Mouse (Mus musculus): ENCODE measurements at regions not wholly inside any gene's neighbourhood (a gene's known extent, or its start where the extent isn't known, plus 50 kb on each side); places are given as distances from the start of the nearest gene placed in this dataset.

GRCm38 (mm10) chr16:29815632-29816337 is 236.7 kb downstream of the Opa1 start:
- no peaks in the 10 kb centered on the region for H3K9me3 ChIP-seq (replicated peaks; ENCODE audit: control insufficient read depth, low read length)
- WGBS: 84% methylated on average over 10 of the region's 10 CpGs
- no peak overlapping the region for H3K4me3 ChIP-seq (ENCODE audit: low read length)
- peaks cover 5% of the 10 kb centered on the region for H3K4me1 ChIP-seq (ENCODE audit: control insufficient read depth, insufficient read depth, low read length)
- H3K9ac ChIP-seq (ENCODE audit: low read length): no peak overlapping the region; the same call in 1 of the 2 replicates
- H3K4me2 ChIP-seq (ENCODE audit: low read depth, low read length): no peak overlapping the region
- H3K27ac ChIP-seq (ENCODE audit: low read length): no peak overlapping the region
- no peaks in the 10 kb centered on the region for H3K36me3 ChIP-seq (ENCODE audit: control insufficient read depth, insufficient read depth)
- no peak for ATAC-seq (replicated peaks; ENCODE audit: extremely low read depth, insufficient read depth, low FRiP score)
- H3K27me3 ChIP-seq (ENCODE audit: control insufficient read depth, insufficient read depth, low read length): peaks cover 16% of the 10 kb centered on the region

- 59% methylated on average over 10 of the region's 10 CpGs for WGBS
These were observed 237.7 kb downstream of the Opa1 start for GRCm38 (mm10) chr16:29816681-29817369.

GRCm38 (mm10) chr16:29818807-29819440 is 239.8 kb downstream of the Opa1 start:
- WGBS: 47% methylated on average over 7 of the region's 7 CpGs
- H3K4me3 ChIP-seq (ENCODE audit: low read length): no peak overlapping the region
- no peaks in the 10 kb centered on the region for H3K4me1 ChIP-seq (ENCODE audit: control insufficient read depth, insufficient read depth, low read length)
- H3K4me2 ChIP-seq (ENCODE audit: low read depth, low read length): no peak overlapping the region
- H3K27ac ChIP-seq (ENCODE audit: low read length): no peak overlapping the region
- no peaks in the 10 kb centered on the region for H3K9me3 ChIP-seq (replicated peaks; ENCODE audit: control insufficient read depth, low read length)
- H3K36me3 ChIP-seq (ENCODE audit: control insufficient read depth, insufficient read depth): no peaks in the 10 kb centered on the region
- ATAC-seq (replicated peaks; ENCODE audit: extremely low read depth, insufficient read depth, low FRiP score): no peak
- H3K9ac ChIP-seq (ENCODE audit: low read length): no peak overlapping the region
- no peaks in the 10 kb centered on the region; the same call in none of the 2 replicates for H3K27me3 ChIP-seq (ENCODE audit: control insufficient read depth, insufficient read depth, low read length)

More at GRCm38 (mm10) chr16:29816681-29817369, 237.7 kb downstream of the Opa1 start:
- Histone ChIP-seq H3K9ac (ENCODE audit: low read length) (no peak overlapping the region), H3K9me3 (replicated peaks; ENCODE audit: control insufficient read depth, low read length) (no peaks in the 10 kb centered on the region), H3K27ac (ENCODE audit: low read length) (no peak overlapping the region; the same call in 1 of the 2 replicates), H3K27me3 (ENCODE audit: control insufficient read depth, insufficient read depth, low read length) (peaks cover 10% of the 10 kb centered on the region), H3K4me1 (ENCODE audit: control insufficient read depth, insufficient read depth, low read length) (peaks cover 5% of the 10 kb centered on the region), H3K4me2 (ENCODE audit: low read depth, low read length) (no peak overlapping the region), H3K36me3 (ENCODE audit: control insufficient read depth, insufficient read depth) (no peaks in the 10 kb centered on the region), H3K4me3 (ENCODE audit: low read length) (no peak overlapping the region)
- no peak for ATAC-seq (replicated peaks; ENCODE audit: extremely low read depth, insufficient read depth, low FRiP score)

- ATAC-seq (replicated peaks; ENCODE audit: extremely low read depth, insufficient read depth, low FRiP score): no peak
- no peak overlapping the region for H3K27ac ChIP-seq (ENCODE audit: low read length)
- 75% methylated on average over 9 of the region's 9 CpGs for WGBS
These were observed 241.6 kb downstream of the Opa1 start for GRCm38 (mm10) chr16:29820704-29821103.

GRCm38 (mm10) chr16:29822110-29822509 is 242.1 kb upstream of the Hes1 start:
- ATAC-seq (replicated peaks; ENCODE audit: extremely low read depth, insufficient read depth, low FRiP score): no peak

More at GRCm38 (mm10) chr16:29820704-29821103, 241.6 kb downstream of the Opa1 start:
- H3K9me3 ChIP-seq (replicated peaks; ENCODE audit: control insufficient read depth, low read length): no peaks in the 10 kb centered on the region
- no peak overlapping the region for H3K4me3 ChIP-seq (ENCODE audit: low read length)
- H3K9ac ChIP-seq (ENCODE audit: low read length): no peak overlapping the region
- H3K4me1 ChIP-seq (ENCODE audit: control insufficient read depth, insufficient read depth, low read length): no peaks in the 10 kb centered on the region
- H3K36me3 ChIP-seq (ENCODE audit: control insufficient read depth, insufficient read depth): no peaks in the 10 kb centered on the region
- H3K27me3 ChIP-seq (ENCODE audit: control insufficient read depth, insufficient read depth, low read length): no peaks in the 10 kb centered on the region; the same call in 1 of the 2 replicates
- H3K4me2 ChIP-seq (ENCODE audit: low read depth, low read length): no peak overlapping the region

GRCm38 (mm10) chr16:29822843-29823401 is 241.3 kb upstream of the Hes1 start:
- no peak for ATAC-seq (replicated peaks; ENCODE audit: extremely low read depth, insufficient read depth, low FRiP score)
- Histone ChIP-seq H3K9ac (ENCODE audit: low read length) (no peak overlapping the region), H3K27ac (ENCODE audit: low read length) (no peak overlapping the region), H3K4me3 (ENCODE audit: low read length) (no peak overlapping the region), H3K36me3 (ENCODE audit: control insufficient read depth, insufficient read depth) (no peaks in the 10 kb centered on the region), H3K4me2 (ENCODE audit: low read depth, low read length) (no peak overlapping the region), H3K9me3 (replicated peaks; ENCODE audit: control insufficient read depth, low read length) (peaks cover 3% of the 10 kb centered on the region), H3K4me1 (ENCODE audit: control insufficient read depth, insufficient read depth, low read length) (no peaks in the 10 kb centered on the region), H3K27me3 (ENCODE audit: control insufficient read depth, insufficient read depth, low read length) (no peaks in the 10 kb centered on the region)
- 65% methylated on average over 8 of the region's 8 CpGs for WGBS

More at GRCm38 (mm10) chr16:29822110-29822509, 242.1 kb upstream of the Hes1 start:
- 70% methylated on average over 7 of the region's 7 CpGs for WGBS
- no peak overlapping the region for H3K9ac ChIP-seq (ENCODE audit: low read length)
- H3K27me3 ChIP-seq (ENCODE audit: control insufficient read depth, insufficient read depth, low read length): no peaks in the 10 kb centered on the region
- no peak overlapping the region for H3K27ac ChIP-seq (ENCODE audit: low read length)
- no peak overlapping the region for H3K4me3 ChIP-seq (ENCODE audit: low read length)
- H3K9me3 ChIP-seq (replicated peaks; ENCODE audit: control insufficient read depth, low read length): no peaks in the 10 kb centered on the region
- no peaks in the 10 kb centered on the region for H3K4me1 ChIP-seq (ENCODE audit: control insufficient read depth, insufficient read depth, low read length)
- H3K36me3 ChIP-seq (ENCODE audit: control insufficient read depth, insufficient read depth): no peaks in the 10 kb centered on the region
- no peak overlapping the region for H3K4me2 ChIP-seq (ENCODE audit: low read depth, low read length)

GRCm38 (mm10) chr16:29826927-29827326 is 237.3 kb upstream of the Hes1 start:
- Histone ChIP-seq H3K27me3 (ENCODE audit: control insufficient read depth, insufficient read depth, low read length) (0 out of 2 replicates have a peak, but pooled peaks cover 2% of the 10 kb centered on the region), H3K9me3 (replicated peaks; ENCODE audit: control insufficient read depth, low read length) (peaks cover 5% of the 10 kb centered on the region), H3K4me3 (ENCODE audit: low read length) (no peak overlapping the region), H3K9ac (ENCODE audit: low read length) (no peak overlapping the region), H3K4me1 (ENCODE audit: control insufficient read depth, insufficient read depth, low read length) (peaks cover 4% of the 10 kb centered on the region; the same call in 1 of the 2 replicates), H3K36me3 (ENCODE audit: control insufficient read depth, insufficient read depth) (no peaks in the 10 kb centered on the region), H3K4me2 (ENCODE audit: low read depth, low read length) (no peak overlapping the region), H3K27ac (ENCODE audit: low read length) (no peak overlapping the region)
- 78% methylated on average over 5 of the region's 5 CpGs for WGBS
- ATAC-seq (replicated peaks; ENCODE audit: extremely low read depth, insufficient read depth, low FRiP score): no peak

- Histone ChIP-seq H3K27me3 (ENCODE audit: control insufficient read depth, insufficient read depth, low read length) (0 out of 2 replicates have a peak, but pooled peaks cover 2% of the 10 kb centered on the region), H3K27ac (ENCODE audit: low read length) (no peak overlapping the region), H3K4me1 (ENCODE audit: control insufficient read depth, insufficient read depth, low read length) (peaks cover 4% of the 10 kb centered on the region; the same call in 1 of the 2 replicates), H3K36me3 (ENCODE audit: control insufficient read depth, insufficient read depth) (no peaks in the 10 kb centered on the region), H3K9ac (ENCODE audit: low read length) (no peak overlapping the region), H3K4me2 (ENCODE audit: low read depth, low read length) (no peak overlapping the region), H3K9me3 (replicated peaks; ENCODE audit: control insufficient read depth, low read length) (peaks cover 5% of the 10 kb centered on the region), H3K4me3 (ENCODE audit: low read length) (no peak overlapping the region)
- no peak for ATAC-seq (replicated peaks; ENCODE audit: extremely low read depth, insufficient read depth, low FRiP score)
- WGBS: 81% methylated on average over 1 of the region's 1 CpGs
These were observed 236.4 kb upstream of the Hes1 start for GRCm38 (mm10) chr16:29827776-29828175.

All from heart, embryonic 16.5 days (tissue).